Comparison of ENCODE assay signal across 15 mouse cellular contexts in the genomic region with DNA sequence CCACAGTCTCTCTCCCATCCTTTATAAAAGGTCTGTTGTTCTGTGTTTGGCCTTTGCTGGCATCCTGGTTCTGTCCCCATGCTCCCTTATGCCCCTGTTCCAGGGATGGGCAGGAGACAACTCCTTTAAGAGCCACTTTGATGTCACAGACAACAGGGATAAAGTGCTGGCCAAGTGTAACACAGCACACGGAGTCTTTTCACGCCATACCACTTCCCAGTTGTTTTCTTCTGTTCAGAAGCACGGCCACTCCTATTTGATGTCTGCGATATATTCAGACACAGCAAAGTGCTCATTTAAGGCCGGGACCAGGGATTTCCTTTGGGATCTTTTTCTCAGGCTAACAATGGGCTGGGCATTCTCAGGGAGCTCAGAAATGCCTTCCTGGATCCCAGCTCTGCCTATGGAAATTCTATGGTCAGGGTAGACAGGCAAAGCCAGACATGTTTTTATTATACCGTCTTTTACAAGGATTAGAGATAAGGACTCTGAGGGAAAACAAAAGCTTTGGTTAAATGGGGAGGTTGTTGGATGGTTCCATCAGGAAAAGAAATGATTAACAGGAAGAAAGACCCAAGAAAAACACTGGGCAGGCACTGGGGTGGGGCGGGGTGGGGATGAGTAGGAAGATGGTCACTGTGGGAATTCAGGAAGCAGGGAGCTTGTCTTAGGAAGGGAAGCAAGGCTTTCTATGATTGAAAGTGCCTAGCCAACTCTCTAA.
DNase-seq lines count a peak whose midpoint lies in the region; ATAC-seq and TF ChIP-seq lines count a peak whose summit lies in the region.
"Had no signal": no experiment of that assay in that cellular context is flagged by ENCODE, and none has a peak within 500 bp of the region (broad histone marks: within the 10 kb centered on the region; RNA-seq: fewer than 3 reads in every experiment).

No protein-coding gene starts in this region.

- H3K36me3 ChIP-seq in heart, embryonic 11.5 days (ENCODE audit: control insufficient read depth, insufficient read depth, low read length): no peaks in the 10 kb centered on the region
- no peaks in the 10 kb centered on the region for H3K36me3 ChIP-seq in liver, embryonic 12.5 days
- no peaks in the 10 kb centered on the region for H3K36me3 ChIP-seq in liver, embryonic 11.5 days (ENCODE audit: control insufficient read depth, insufficient read depth, low read length)
- H3K36me3 ChIP-seq in intestine, postnatal 0 days (ENCODE audit: control insufficient read depth, insufficient read depth): no peaks in the 10 kb centered on the region

- H3K4me3 ChIP-seq in heart, embryonic 11.5 days (ENCODE audit: low read depth, low read length): no peak overlapping the region
- H3K4me3 ChIP-seq in liver, embryonic 12.5 days: no peak overlapping the region
- no peak overlapping the region for H3K4me3 ChIP-seq in liver, embryonic 11.5 days (ENCODE audit: low read depth, low read length)
- H3K4me3 ChIP-seq in cortical plate, adult 2 months (ENCODE audit: insufficient read depth, low read length): no peak overlapping the region
- no peak overlapping the region for H3K4me3 ChIP-seq in intestine, postnatal 0 days (ENCODE audit: low read depth, low read length)
- H3K4me3 ChIP-seq: erythroblast, embryonic 14.5 days had no signal

- peak overlapping the region; percentile 73 for H3K27ac ChIP-seq in heart, embryonic 11.5 days (ENCODE audit: low read depth, low read length)
- peak overlapping the region; percentile 20; the same call in 1 of the 2 replicates for H3K27ac ChIP-seq in liver, embryonic 12.5 days
- no peak overlapping the region for H3K27ac ChIP-seq in liver, embryonic 11.5 days (ENCODE audit: low read depth, low read length)
- 0 out of 2 replicates have a peak overlapping the region, but pooled peaks have one; percentile 70 for H3K27ac ChIP-seq in cortical plate, adult 2 months (ENCODE audit: insufficient read depth, low read length)
- H3K27ac ChIP-seq in intestine, postnatal 0 days (ENCODE audit: low read depth, low read length): peak overlapping the region; percentile 28; the same call in 1 of the 2 replicates

- H3K4me2 ChIP-seq in heart, embryonic 11.5 days: no peak overlapping the region
- no peak overlapping the region for H3K4me2 ChIP-seq in liver, embryonic 12.5 days
- no peak overlapping the region for H3K4me2 ChIP-seq in liver, embryonic 11.5 days
- H3K4me2 ChIP-seq in intestine, postnatal 0 days (replicated peaks; ENCODE audit: low read depth): no peak overlapping the region

- H3K9me3 ChIP-seq in heart, embryonic 11.5 days (replicated peaks; ENCODE audit: control insufficient read depth, low read length): no peaks in the 10 kb centered on the region
- H3K9me3 ChIP-seq in liver, embryonic 12.5 days (replicated peaks): no peaks in the 10 kb centered on the region
- no peaks in the 10 kb centered on the region for H3K9me3 ChIP-seq in liver, embryonic 11.5 days (ENCODE audit: control insufficient read depth, low read length)
- no peaks in the 10 kb centered on the region for H3K9me3 ChIP-seq in intestine, postnatal 0 days (ENCODE audit: control insufficient read depth)

- H3K4me1 ChIP-seq in heart, embryonic 11.5 days (ENCODE audit: control insufficient read depth, insufficient read depth, low read length): peaks cover 45% of the 10 kb centered on the region
- no peaks in the 10 kb centered on the region; the same call in 1 of the 2 replicates for H3K4me1 ChIP-seq in liver, embryonic 12.5 days
- no peaks in the 10 kb centered on the region; the same call in 1 of the 2 replicates for H3K4me1 ChIP-seq in liver, embryonic 11.5 days (replicated peaks; ENCODE audit: control insufficient read depth, insufficient read depth, low read length)
- H3K4me1 ChIP-seq in cortical plate, adult 2 months (ENCODE audit: control insufficient read depth, insufficient read depth, low read length): no peaks in the 10 kb centered on the region
- H3K4me1 ChIP-seq in intestine, postnatal 0 days (replicated peaks; ENCODE audit: control insufficient read depth, insufficient read depth, low read length): peaks cover 10% of the 10 kb centered on the region

- DNase-seq in heart, adult 9 months (ENCODE audit: low spot score in 2 of 2): no peak
- no peak for DNase-seq in liver, embryonic 11.5 days (ENCODE audit: low spot score)
- no peak for DNase-seq in urinary bladder, postnatal 4 days (ENCODE audit: low spot score in 2 of 2)
- DNase-seq: adrenal gland, postnatal 14 days; cerebellum, adult 9-10 months; gastrocnemius, postnatal 14 days; liver; retina, postnatal 1 day had no signal

- ATAC-seq in heart, embryonic 11.5 days (replicated peaks; ENCODE audit: insufficient number of reproducible peaks, low FRiP score, low TSS enrichment): peak; percentile 58
- no peak for ATAC-seq in liver, embryonic 12.5 days
- no peak for ATAC-seq in liver, embryonic 11.5 days (replicated peaks; ENCODE audit: low FRiP score)
- ATAC-seq in intestine, postnatal 0 days: no peak
- ATAC-seq in granulocyte monocyte progenitor cell, adult 5-6 weeks (replicated peaks; ENCODE audit: poor library complexity, severe bottlenecking): no peak
- ATAC-seq: Patski had no signal

- no peak for TF ChIP-seq CTCF in cortical plate, adult 2 months (IDR thresholded peaks at IDR 0.05; ENCODE audit: extremely low read depth, insufficient read depth, low read length)
- TF ChIP-seq CTCF in intestine, postnatal 0 days (IDR thresholded peaks at IDR 0.05; ENCODE audit: low read depth): no peak

- 50% methylated on average over 7 of the region's 7 CpGs for WGBS in heart, embryonic 11.5 days (ENCODE audit: insufficient replicate concordance)
- 52% methylated on average over 7 of the region's 7 CpGs for WGBS in liver, embryonic 12.5 days (ENCODE audit: insufficient replicate concordance)
- 62% methylated on average over 7 of the region's 7 CpGs for WGBS in liver, embryonic 11.5 days
- 27% methylated on average over 7 of the region's 7 CpGs for WGBS in intestine, postnatal 0 days

- H3K27me3 ChIP-seq in heart, embryonic 11.5 days (ENCODE audit: control insufficient read depth, insufficient read depth, low read length): no peaks in the 10 kb centered on the region
- peaks cover 65% of the 10 kb centered on the region for H3K27me3 ChIP-seq in liver, embryonic 12.5 days (replicated peaks)
- H3K27me3 ChIP-seq in liver, embryonic 11.5 days (replicated peaks; ENCODE audit: control insufficient read depth, insufficient read depth, low read length): no peaks in the 10 kb centered on the region; the same call in 1 of the 2 replicates
- H3K27me3 ChIP-seq in intestine, postnatal 0 days (replicated peaks; ENCODE audit: control insufficient read depth, insufficient read depth, low read length): no peaks in the 10 kb centered on the region
- H3K27me3 ChIP-seq: Patski had no signal

- TF ChIP-seq POLR2A in cortical plate, adult 2 months (IDR thresholded peaks at IDR 0.05; ENCODE audit: extremely low read depth, insufficient read depth, low read length): no peak

- no peak overlapping the region for H3K9ac ChIP-seq in heart, embryonic 11.5 days (ENCODE audit: low read depth, low read length)
- H3K9ac ChIP-seq in liver, embryonic 12.5 days: no peak overlapping the region
- H3K9ac ChIP-seq in liver, embryonic 11.5 days (ENCODE audit: low read depth, low read length): no peak overlapping the region
- no peak overlapping the region for H3K9ac ChIP-seq in intestine, postnatal 0 days (ENCODE audit: low read depth, low read length)
